Mouse (Mus musculus): ENCODE results near the gene C9. TPM values are rescaled to one million over a fixed set of nuclear protein-coding genes. Genes with fewer than 3 reads are reported as not detected.
A peak's percentile ranks its signal among the peaks of the same experiment; 100 is the strongest.

C9 gene
- polyA plus RNA-seq, 1 experiment from 2014 or later: not detected

GRCm38 (mm10) chr15:6461381-6461780 is 16.3 kb downstream of the C9 start:
- H3K4me2 ChIP-seq (replicated peaks; ENCODE audit: low read depth, low read length): no peak overlapping the region
- no peak for ATAC-seq (ENCODE audit: low FRiP score, low TSS enrichment)
- 63% methylated on average over 8 of the region's 8 CpGs for WGBS
- peaks cover 3% of the 10 kb centered on the region; the same call in 1 of the 2 replicates for H3K9me3 ChIP-seq (ENCODE audit: low read length)
- H3K27me3 ChIP-seq (ENCODE audit: insufficient read depth, low read length): no peaks in the 10 kb centered on the region
- H3K4me3 ChIP-seq (ENCODE audit: low read length): no peak overlapping the region
- H3K36me3 ChIP-seq (ENCODE audit: insufficient read depth, low read length): no peaks in the 10 kb centered on the region
- H3K27ac ChIP-seq (ENCODE audit: low read length): no peak overlapping the region
- H3K4me1 ChIP-seq (ENCODE audit: insufficient read depth, low read length): 0 out of 2 replicates have a peak, but pooled peaks cover 4% of the 10 kb centered on the region
- H3K9ac ChIP-seq (replicated peaks; ENCODE audit: low read length): no peak overlapping the region

DNA sequence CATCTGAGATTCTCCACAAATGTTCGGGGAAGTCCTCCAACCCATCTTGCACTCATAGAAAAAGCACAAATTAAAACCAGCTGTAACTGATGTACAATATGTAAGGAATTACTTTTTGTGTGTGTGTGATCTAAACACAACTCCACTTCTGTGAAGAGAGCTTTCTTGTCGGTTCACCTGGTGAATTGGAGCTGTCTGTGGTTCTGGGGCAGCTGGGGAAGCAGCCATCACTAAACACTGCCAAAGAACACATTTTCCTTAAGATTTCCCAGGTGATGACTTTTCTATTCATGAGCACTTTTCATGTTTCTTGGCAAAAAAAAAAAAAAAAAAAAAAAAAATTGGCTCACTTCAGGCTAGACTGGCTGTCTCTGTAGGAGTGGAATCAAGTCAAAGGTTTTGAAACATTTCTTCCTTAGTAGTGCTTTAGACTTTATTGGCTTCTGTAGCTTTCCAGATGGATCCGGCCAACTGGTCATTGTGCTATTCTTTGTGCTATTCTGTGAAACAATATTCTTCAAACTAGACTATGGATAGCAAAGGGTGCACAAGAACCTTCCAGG is 18.3 kb downstream of the C9 start:
- Histone ChIP-seq H3K9me3 (ENCODE audit: low read length) (peaks cover 3% of the 10 kb centered on the region; the same call in 1 of the 2 replicates), H3K4me1 (ENCODE audit: insufficient read depth, low read length) (0 out of 2 replicates have a peak, but pooled peaks cover 4% of the 10 kb centered on the region), H3K9ac (replicated peaks; ENCODE audit: low read length) (no peak overlapping the region), H3K27ac (ENCODE audit: low read length) (no peak overlapping the region), H3K4me3 (ENCODE audit: low read length) (no peak overlapping the region), H3K36me3 (ENCODE audit: insufficient read depth, low read length) (no peaks in the 10 kb centered on the region), H3K27me3 (ENCODE audit: insufficient read depth, low read length) (no peaks in the 10 kb centered on the region), H3K4me2 (replicated peaks; ENCODE audit: low read depth, low read length) (no peak overlapping the region)
- WGBS: 83% methylated on average over 3 of the region's 3 CpGs
- ATAC-seq (ENCODE audit: low FRiP score, low TSS enrichment): no peak

DNA sequence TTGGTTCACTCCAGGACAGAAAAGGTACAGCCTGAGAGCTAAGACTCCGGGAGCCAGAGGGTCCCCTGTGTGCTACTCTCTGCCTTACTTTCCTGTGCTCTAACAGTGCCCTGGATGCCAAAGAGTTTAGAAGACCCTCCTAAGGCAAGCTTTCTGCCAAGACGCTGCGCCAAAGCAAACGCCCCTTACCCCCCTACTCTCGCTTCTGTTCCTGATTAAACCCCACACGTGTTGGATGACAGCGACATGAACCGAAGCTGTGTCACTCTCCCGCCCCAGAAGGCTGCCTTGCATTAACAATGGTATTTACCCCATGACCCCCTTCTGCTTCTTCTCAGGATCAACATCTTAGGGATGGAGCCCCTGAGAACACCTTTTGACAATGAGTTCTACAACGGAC is 21.9 kb downstream of the C9 start:
- 77% methylated on average over 10 of the region's 10 CpGs for WGBS
- Histone ChIP-seq H3K27me3 (ENCODE audit: insufficient read depth, low read length) (no peaks in the 10 kb centered on the region), H3K9ac (replicated peaks; ENCODE audit: low read length) (no peak overlapping the region)

DNA sequence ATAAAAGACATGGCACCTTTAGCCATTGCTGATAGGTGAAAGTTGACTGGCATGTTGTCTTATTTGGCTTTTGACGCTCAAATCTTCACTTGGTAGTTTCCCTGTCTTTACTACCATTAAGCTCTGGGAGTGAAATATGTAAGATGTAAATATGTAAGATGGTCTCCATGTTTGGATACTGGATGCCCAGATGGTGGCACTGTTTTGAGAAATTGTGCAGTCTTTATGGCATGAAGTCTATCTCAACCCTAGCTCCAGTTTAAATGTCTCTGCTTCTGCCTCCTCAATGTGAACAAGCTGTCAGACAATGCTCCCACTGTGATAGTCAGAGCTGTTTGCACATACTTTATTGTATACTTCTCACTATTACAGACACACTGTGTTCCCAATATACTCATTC is 23.7 kb downstream of the C9 start:
- Histone ChIP-seq H3K4me1 (ENCODE audit: insufficient read depth, low read length) (no peaks in the 10 kb centered on the region), H3K27ac (ENCODE audit: low read length) (no peak overlapping the region), H3K4me2 (replicated peaks; ENCODE audit: low read depth, low read length) (no peak overlapping the region), H3K4me3 (ENCODE audit: low read length) (no peak overlapping the region), H3K27me3 (ENCODE audit: insufficient read depth, low read length) (no peaks in the 10 kb centered on the region), H3K9ac (replicated peaks; ENCODE audit: low read length) (no peak overlapping the region), H3K9me3 (ENCODE audit: low read length) (no peaks in the 10 kb centered on the region), H3K36me3 (ENCODE audit: insufficient read depth, low read length) (no peaks in the 10 kb centered on the region)
- no peak for ATAC-seq (ENCODE audit: low FRiP score, low TSS enrichment)
- WGBS: 97% methylated on average over 1 of the region's 1 CpGs

More for the DNA sequence above, 21.9 kb downstream of the C9 start:
- peaks cover 3% of the 10 kb centered on the region; the same call in 1 of the 2 replicates for H3K9me3 ChIP-seq (ENCODE audit: low read length)
- no peaks in the 10 kb centered on the region for H3K4me1 ChIP-seq (ENCODE audit: insufficient read depth, low read length)
- ATAC-seq (ENCODE audit: low FRiP score, low TSS enrichment): no peak
- H3K36me3 ChIP-seq (ENCODE audit: insufficient read depth, low read length): no peaks in the 10 kb centered on the region
- no peak overlapping the region for H3K27ac ChIP-seq (ENCODE audit: low read length)
- H3K4me3 ChIP-seq (ENCODE audit: low read length): no peak overlapping the region
- H3K4me2 ChIP-seq (replicated peaks; ENCODE audit: low read depth, low read length): no peak overlapping the region

DNA sequence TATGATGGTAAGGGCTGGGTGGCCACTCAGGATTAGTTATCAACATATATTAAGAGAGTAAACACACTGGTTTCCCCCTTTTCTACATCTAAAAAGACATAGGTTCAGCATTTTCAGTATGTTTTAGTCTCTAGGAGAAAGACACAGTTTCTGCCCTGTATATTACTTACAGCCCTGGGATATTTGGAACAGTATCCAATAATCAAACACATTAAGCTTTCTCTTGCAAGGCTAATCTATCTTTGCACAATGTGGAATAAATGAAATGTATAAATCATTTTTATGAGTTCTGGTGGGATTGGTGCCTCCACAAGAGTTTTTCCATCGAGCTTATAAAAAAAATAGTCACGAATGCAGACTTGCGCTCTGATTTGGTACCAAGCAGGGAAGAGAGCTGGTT is 24.3 kb downstream of the C9 start:
- WGBS: 72% methylated on average over 3 of the region's 3 CpGs
- no peak for ATAC-seq (ENCODE audit: low FRiP score, low TSS enrichment)

GRCm38 (mm10) chr15:6483561-6483960 is 38.4 kb downstream of the C9 start:
- Histone ChIP-seq H3K9ac (replicated peaks; ENCODE audit: low read length) (no peak overlapping the region), H3K4me1 (ENCODE audit: insufficient read depth, low read length) (no peaks in the 10 kb centered on the region), H3K27me3 (ENCODE audit: insufficient read depth, low read length) (no peaks in the 10 kb centered on the region), H3K36me3 (ENCODE audit: insufficient read depth, low read length) (no peaks in the 10 kb centered on the region), H3K4me3 (ENCODE audit: low read length) (no peak overlapping the region), H3K27ac (ENCODE audit: low read length) (no peak overlapping the region), H3K4me2 (replicated peaks; ENCODE audit: low read depth, low read length) (no peak overlapping the region), H3K9me3 (ENCODE audit: low read length) (no peaks in the 10 kb centered on the region)
- ATAC-seq (ENCODE audit: low FRiP score, low TSS enrichment): 0 out of 2 replicates have a peak, but pooled peaks have one; percentile 27
- 80% methylated on average over 3 of the region's 3 CpGs for WGBS

More for the DNA sequence above, 24.3 kb downstream of the C9 start:
- Histone ChIP-seq H3K4me2 (replicated peaks; ENCODE audit: low read depth, low read length) (no peak overlapping the region), H3K36me3 (ENCODE audit: insufficient read depth, low read length) (no peaks in the 10 kb centered on the region), H3K9me3 (ENCODE audit: low read length) (no peaks in the 10 kb centered on the region), H3K9ac (replicated peaks; ENCODE audit: low read length) (no peak overlapping the region), H3K27me3 (ENCODE audit: insufficient read depth, low read length) (no peaks in the 10 kb centered on the region), H3K4me3 (ENCODE audit: low read length) (no peak overlapping the region), H3K27ac (ENCODE audit: low read length) (no peak overlapping the region), H3K4me1 (ENCODE audit: insufficient read depth, low read length) (no peaks in the 10 kb centered on the region)

- Histone ChIP-seq H3K27ac (ENCODE audit: low read length) (no peak overlapping the region), H3K4me1 (ENCODE audit: insufficient read depth, low read length) (no peaks in the 10 kb centered on the region), H3K9me3 (ENCODE audit: low read length) (no peaks in the 10 kb centered on the region), H3K9ac (replicated peaks; ENCODE audit: low read length) (no peak overlapping the region), H3K27me3 (ENCODE audit: insufficient read depth, low read length) (no peaks in the 10 kb centered on the region), H3K4me3 (ENCODE audit: low read length) (no peak overlapping the region), H3K4me2 (replicated peaks; ENCODE audit: low read depth, low read length) (no peak overlapping the region), H3K36me3 (ENCODE audit: insufficient read depth, low read length) (no peaks in the 10 kb centered on the region)
- 91% methylated on average over 2 of the region's 2 CpGs for WGBS
- ATAC-seq (ENCODE audit: low FRiP score, low TSS enrichment): no peak
These were observed 47.3 kb downstream of the C9 start for GRCm38 (mm10) chr15:6492386-6492785.

- no peaks in the 10 kb centered on the region for H3K4me1 ChIP-seq (ENCODE audit: insufficient read depth, low read length)
- no peak overlapping the region for H3K4me2 ChIP-seq (replicated peaks; ENCODE audit: low read depth, low read length)
- no peak for ATAC-seq (ENCODE audit: low FRiP score, low TSS enrichment)
- H3K4me3 ChIP-seq (ENCODE audit: low read length): no peak overlapping the region
- no peaks in the 10 kb centered on the region for H3K9me3 ChIP-seq (ENCODE audit: low read length)
- H3K27me3 ChIP-seq (ENCODE audit: insufficient read depth, low read length): no peaks in the 10 kb centered on the region
- H3K9ac ChIP-seq (replicated peaks; ENCODE audit: low read length): no peak overlapping the region
- H3K27ac ChIP-seq (ENCODE audit: low read length): no peak overlapping the region
- no peaks in the 10 kb centered on the region for H3K36me3 ChIP-seq (ENCODE audit: insufficient read depth, low read length)
- 78% methylated on average over 10 of the region's 10 CpGs for WGBS
These were observed 53.4 kb downstream of the C9 start for GRCm38 (mm10) chr15:6498396-6499070.

- Histone ChIP-seq H3K36me3 (ENCODE audit: insufficient read depth, low read length) (no peaks in the 10 kb centered on the region), H3K4me3 (ENCODE audit: low read length) (no peak overlapping the region)
- ATAC-seq (ENCODE audit: low FRiP score, low TSS enrichment): peak; percentile 85
These were observed 55.7 kb downstream of the C9 start for GRCm38 (mm10) chr15:6500787-6501186.

DNA sequence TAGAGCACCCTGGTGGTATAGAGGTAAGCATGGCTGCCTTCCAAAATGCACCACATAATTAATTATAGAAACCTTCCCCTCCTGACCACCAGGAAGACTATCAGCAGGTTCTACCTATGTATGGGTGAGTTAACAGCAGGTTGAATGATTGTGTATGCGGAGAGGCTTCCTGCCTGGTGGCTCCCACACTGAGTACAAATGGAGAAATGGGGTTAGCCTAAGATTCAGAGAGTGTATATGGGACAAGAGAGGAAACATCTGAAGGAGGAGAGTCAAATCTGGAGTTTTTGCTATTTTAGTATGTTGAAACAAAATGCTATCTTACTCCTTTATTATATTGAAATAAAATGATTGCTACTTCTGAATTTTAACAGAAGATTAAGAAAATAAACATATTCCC is 72.4 kb downstream of the C9 start:
- Histone ChIP-seq H3K27me3 (ENCODE audit: insufficient read depth, low read length) (no peaks in the 10 kb centered on the region), H3K9me3 (ENCODE audit: low read length) (no peaks in the 10 kb centered on the region), H3K4me3 (ENCODE audit: low read length) (no peak overlapping the region), H3K9ac (replicated peaks; ENCODE audit: low read length) (no peak overlapping the region), H3K27ac (ENCODE audit: low read length) (no peak overlapping the region), H3K4me2 (replicated peaks; ENCODE audit: low read depth, low read length) (no peak overlapping the region), H3K36me3 (ENCODE audit: insufficient read depth, low read length) (no peaks in the 10 kb centered on the region), H3K4me1 (ENCODE audit: insufficient read depth, low read length) (no peaks in the 10 kb centered on the region)
- 93% methylated on average over 1 of the region's 1 CpGs for WGBS
- ATAC-seq (ENCODE audit: low FRiP score, low TSS enrichment): no peak

More at GRCm38 (mm10) chr15:6500787-6501186, 55.7 kb downstream of the C9 start:
- Histone ChIP-seq H3K9ac (replicated peaks; ENCODE audit: low read length) (no peak overlapping the region), H3K27ac (ENCODE audit: low read length) (no peak overlapping the region), H3K27me3 (ENCODE audit: insufficient read depth, low read length) (no peaks in the 10 kb centered on the region), H3K4me2 (replicated peaks; ENCODE audit: low read depth, low read length) (no peak overlapping the region), H3K9me3 (ENCODE audit: low read length) (no peaks in the 10 kb centered on the region), H3K4me1 (ENCODE audit: insufficient read depth, low read length) (no peaks in the 10 kb centered on the region)
- 16% methylated on average over 1 of the region's 1 CpGs for WGBS

Measured in kidney, embryonic 16.5 days (tissue).